Mouse (Mus musculus) gastrocnemius, postnatal 4 days (tissue): ENCODE data around the gene Gm21293. TPM values are rescaled to one million over a fixed set of nuclear protein-coding genes. Genes with fewer than 3 reads are reported as not detected.
"Not testable (repeated sequence)": the region's sequence is repeated elsewhere in the genome, so short reads cannot be mapped to it uniquely, and the experiment has no call there.

Source experiments
- DNase-seq, 2 experiments: peaks; one replicate each; pipeline ENCODE4 v3.0.0; 2021 to 2022; ENCODE audit warnings: low spot score in 2 of 2, mixed read lengths in 2 of 2
- long read RNA-seq, 2 experiments: library from polyadenylated mRNA; stranded (forward); transcript quantifications; one replicate each; pipeline ENCODE4 v2.0.0; 2021
- total RNA-seq, 2 experiments: library from RNA; stranded (reverse); gene quantifications; 2 replicates each; pipeline ENCODE4 v1.2.3; 2021

The Gm21293 gene
- not detected for total RNA-seq
- long read RNA-seq, experiment 1: 0 reads
- long read RNA-seq, experiment 2: 0 reads

DNA sequence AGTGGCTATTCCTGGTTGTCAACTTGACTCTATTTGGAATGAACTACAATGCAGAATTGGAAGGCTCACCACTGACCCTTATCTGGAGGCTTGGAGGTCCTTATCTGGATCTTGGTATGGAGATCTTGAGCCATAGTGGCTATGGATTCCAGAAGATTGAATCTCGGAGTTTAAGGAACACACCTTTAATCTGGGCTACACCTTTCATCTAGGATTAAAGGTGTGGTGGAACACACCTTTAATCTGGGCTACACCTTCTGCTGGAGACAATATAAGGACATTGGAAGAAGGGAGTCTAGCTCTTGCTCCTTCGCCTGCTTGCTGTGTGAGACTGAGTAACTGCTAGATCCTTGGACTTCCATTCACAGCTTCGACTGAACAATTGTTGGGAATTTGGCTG lies at the start of gene Gm21293:
Gm21293 (plus strand) TSS at position 301 of the 400 bp plus-strand sequence.
- DNase-seq: not testable (repeated sequence)

DNA sequence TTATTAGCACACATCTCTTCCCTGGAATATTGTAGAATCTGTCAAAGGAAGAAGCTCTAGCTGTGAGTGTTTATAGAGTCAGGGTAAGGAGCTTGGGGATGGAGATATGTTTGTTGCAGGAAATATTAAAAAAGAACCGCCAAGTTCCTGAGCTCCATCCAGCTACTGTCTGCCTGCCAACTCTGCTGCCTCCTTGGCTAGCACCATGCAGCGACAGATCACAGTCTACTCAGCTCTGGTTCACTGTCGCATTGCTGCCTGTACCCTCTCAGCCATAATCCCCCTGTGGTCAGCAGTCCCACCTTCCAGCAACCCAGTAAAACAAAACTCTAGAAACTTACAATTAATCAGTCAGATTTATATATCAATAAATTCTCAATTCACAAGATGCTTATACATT lies 32.7 kb upstream of the Gm21293 start:
- DNase-seq: no peak

DNA sequence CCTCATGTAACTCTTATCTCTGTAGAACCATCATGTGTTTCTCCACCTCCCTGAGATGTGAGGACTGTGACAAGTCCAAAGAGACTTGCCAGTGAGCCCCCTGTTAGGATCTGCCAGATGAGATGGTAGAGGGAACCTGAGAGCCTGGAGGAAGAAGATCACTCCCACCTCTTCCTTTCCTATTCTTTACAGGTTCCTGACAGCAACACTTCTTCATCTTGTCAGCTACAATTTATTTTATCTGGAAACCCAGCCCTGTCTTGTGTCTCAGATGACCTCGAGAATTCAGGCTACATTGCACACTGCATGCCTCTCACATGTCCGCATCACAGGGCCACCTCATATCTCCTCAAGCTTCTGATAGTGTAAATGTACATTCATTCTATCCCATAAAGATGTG lies 24.5 kb upstream of the Gm21293 start:
- no peak for DNase-seq

DNA sequence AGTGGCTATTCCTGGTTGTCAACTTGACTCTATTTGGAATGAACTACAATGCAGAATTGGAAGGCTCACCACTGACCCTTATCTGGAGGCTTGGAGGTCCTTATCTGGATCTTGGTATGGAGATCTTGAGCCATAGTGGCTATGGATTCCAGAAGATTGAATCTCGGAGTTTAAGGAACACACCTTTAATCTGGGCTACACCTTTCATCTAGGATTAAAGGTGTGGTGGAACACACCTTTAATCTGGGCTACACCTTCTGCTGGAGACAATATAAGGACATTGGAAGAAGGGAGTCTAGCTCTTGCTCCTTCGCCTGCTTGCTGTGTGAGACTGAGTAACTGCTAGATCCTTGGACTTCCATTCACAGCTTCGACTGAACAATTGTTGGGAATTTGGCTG lies 8.4 kb downstream of the Gm21293 start, which contains the start of gene Gm6763:
Gm6763 (plus strand) TSS at position 301 of the 400 bp plus-strand sequence.
- DNase-seq: not testable (repeated sequence)

DNA sequence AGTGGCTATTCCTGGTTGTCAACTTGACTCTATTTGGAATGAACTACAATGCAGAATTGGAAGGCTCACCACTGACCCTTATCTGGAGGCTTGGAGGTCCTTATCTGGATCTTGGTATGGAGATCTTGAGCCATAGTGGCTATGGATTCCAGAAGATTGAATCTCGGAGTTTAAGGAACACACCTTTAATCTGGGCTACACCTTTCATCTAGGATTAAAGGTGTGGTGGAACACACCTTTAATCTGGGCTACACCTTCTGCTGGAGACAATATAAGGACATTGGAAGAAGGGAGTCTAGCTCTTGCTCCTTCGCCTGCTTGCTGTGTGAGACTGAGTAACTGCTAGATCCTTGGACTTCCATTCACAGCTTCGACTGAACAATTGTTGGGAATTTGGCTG lies 16.9 kb downstream of the Gm21293 start, which contains the start of gene Gm8764:
Gm8764 (plus strand) TSS at position 301 of the 400 bp plus-strand sequence.
- DNase-seq: not testable (repeated sequence)

DNA sequence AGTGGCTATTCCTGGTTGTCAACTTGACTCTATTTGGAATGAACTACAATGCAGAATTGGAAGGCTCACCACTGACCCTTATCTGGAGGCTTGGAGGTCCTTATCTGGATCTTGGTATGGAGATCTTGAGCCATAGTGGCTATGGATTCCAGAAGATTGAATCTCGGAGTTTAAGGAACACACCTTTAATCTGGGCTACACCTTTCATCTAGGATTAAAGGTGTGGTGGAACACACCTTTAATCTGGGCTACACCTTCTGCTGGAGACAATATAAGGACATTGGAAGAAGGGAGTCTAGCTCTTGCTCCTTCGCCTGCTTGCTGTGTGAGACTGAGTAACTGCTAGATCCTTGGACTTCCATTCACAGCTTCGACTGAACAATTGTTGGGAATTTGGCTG lies 25.4 kb downstream of the Gm21293 start, which contains the start of gene Gm21304:
Gm21304 (plus strand) TSS at position 301 of the 400 bp plus-strand sequence.
- DNase-seq: not testable (repeated sequence)

DNA sequence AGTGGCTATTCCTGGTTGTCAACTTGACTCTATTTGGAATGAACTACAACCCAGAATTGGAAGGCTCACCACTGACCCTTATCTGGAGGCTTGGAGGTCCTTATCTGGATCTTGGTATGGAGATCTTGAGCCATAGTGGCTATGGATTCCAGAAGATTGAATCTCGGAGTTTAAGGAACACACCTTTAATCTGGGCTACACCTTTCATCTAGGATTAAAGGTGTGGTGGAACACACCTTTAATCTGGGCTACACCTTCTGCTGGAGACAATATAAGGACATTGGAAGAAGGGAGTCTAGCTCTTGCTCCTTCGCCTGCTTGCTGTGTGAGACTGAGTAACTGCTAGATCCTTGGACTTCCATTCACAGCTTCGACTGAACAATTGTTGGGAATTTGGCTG lies 33.9 kb downstream of the Gm21293 start, which contains the start of gene Gm21312:
Gm21312 (plus strand) TSS at position 301 of the 400 bp plus-strand sequence.
- DNase-seq: not testable (repeated sequence)

DNA sequence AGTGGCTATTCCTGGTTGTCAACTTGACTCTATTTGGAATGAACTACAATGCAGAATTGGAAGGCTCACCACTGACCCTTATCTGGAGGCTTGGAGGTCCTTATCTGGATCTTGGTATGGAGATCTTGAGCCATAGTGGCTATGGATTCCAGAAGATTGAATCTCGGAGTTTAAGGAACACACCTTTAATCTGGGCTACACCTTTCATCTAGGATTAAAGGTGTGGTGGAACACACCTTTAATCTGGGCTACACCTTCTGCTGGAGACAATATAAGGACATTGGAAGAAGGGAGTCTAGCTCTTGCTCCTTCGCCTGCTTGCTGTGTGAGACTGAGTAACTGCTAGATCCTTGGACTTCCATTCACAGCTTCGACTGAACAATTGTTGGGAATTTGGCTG lies 42.4 kb downstream of the Gm21293 start, which contains the start of gene Gm20765:
Gm20765 (plus strand) TSS at position 301 of the 400 bp plus-strand sequence.
- not testable (repeated sequence) for DNase-seq

DNA sequence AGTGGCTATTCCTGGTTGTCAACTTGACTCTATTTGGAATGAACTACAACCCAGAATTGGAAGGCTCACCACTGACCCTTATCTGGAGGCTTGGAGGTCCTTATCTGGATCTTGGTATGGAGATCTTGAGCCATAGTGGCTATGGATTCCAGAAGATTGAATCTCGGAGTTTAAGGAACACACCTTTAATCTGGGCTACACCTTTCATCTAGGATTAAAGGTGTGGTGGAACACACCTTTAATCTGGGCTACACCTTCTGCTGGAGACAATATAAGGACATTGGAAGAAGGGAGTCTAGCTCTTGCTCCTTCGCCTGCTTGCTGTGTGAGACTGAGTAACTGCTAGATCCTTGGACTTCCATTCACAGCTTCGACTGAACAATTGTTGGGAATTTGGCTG lies 51.0 kb downstream of the Gm21293 start, which contains the start of gene Gm4340:
Gm4340 (plus strand) TSS at position 301 of the 400 bp plus-strand sequence.
- DNase-seq: not testable (repeated sequence)

Other genes starting within 250 kb of the Gm21293 start
- not detected for gene Gm6763, start 8.5 kb downstream of the Gm21293 start, total RNA-seq
- not detected for gene Gm8764, start 17.0 kb downstream of the Gm21293 start, total RNA-seq
- not detected for gene Gm21304, start 25.5 kb downstream of the Gm21293 start, total RNA-seq
- gene Gm21312, start 34.0 kb downstream of the Gm21293 start, total RNA-seq: not detected
- gene Gm20765, start 42.5 kb downstream of the Gm21293 start, total RNA-seq: not detected
- not detected for gene Gm4340, start 51.1 kb downstream of the Gm21293 start, total RNA-seq